Mouse (Mus musculus): ENCODE results near the gene Tgfbr1.

Tgfbr1 gene

DNA sequence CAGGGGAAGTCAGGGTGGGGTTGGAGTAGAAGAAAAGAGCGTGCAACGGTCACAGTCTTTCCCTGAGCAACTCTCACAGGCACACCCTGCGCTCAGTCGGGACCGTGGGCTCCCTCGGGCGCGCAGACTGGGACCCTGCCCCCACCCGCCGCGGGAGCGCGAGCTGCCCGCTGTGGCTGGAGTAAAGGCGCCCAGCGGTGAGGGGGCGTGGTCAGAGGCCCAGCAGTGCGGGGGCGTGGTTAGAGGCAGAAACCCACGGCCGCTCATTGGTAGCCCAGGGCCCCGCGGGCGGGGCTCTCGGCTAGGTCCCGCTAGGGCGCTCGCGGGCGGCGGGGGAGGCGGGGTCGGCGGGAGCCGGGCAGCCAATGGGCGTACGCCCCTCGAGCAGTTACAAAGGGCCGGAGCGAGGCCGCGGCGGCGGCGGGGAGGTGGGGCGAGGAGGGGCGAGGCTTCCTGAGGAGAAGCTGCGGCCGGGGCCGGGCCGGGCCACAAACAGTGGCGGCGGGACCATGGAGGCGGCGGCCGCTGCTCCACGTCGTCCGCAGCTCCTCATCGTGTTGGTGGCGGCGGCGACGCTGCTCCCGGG lies at the start of gene Tgfbr1:
Gene Tgfbr1 (plus strand): TSS at position 420 of the 586 bp plus-strand sequence.
- DNase-seq = peak; percentile 99

DNA sequence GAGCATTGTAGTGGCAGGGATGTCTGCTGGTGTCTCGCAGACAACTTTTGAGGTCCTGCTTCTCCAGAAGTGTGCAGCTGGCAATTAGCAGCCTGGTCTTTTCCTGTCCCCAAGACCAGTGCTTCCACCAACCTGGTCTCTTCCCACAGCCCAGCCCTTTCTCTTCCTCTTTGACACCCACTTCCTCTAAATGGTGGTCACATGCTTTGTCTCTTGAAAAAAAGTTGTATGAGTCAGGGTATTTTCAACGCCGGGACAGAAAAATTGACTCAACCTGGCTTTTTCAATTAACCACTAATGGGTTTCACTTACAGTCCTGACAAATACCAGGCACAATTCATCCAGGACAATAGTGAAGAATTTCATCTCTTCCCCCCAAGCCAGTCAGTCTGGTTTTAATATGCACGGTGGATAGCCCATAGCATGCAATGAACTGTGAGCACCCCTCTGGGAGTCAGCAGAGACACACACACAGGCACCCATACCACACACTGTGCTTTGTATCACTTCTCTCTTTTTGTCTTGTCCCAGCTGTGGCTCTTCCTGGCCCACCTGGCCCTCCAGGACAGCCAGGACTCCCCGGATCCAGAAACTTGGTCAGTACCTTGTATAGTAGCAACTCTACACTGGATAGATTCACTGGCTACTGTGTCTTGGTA lies 49.6 kb upstream of the Tgfbr1 start:
- no peak for DNase-seq

DNA sequence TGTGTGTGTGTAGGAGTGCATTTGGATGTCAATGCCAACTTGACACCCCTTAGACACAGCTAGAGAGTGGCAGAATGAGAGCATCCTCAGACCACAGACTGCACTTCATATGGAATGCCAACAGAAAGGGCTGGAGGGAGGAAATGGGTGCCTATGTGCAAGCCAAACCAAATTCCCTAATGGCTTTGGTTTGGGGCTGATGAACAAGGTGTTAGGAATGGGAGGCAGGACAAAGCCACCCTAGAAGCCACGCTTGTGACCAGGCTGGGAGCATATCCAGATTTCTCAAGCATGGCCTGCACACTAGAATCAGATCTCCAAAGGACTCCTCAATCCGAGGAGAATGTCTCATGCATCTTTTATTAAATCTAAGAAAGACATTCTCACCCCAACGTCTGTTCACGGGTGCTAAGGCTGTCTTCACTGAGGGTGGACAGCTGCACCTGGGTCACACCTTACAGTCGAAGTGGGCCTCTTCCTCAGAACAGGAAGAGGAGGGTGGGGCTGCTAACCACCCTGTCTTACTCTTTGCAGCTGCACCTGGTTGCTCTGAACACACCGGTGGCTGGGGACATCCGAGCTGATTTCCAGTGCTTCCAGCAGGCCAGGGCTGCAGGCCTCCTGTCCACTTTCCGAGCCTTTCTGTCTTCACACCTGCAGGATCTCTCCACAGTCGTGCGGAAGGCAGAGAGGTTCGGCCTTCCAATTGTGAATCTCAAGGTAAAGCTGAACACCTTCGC lies 43.0 kb upstream of the Tgfbr1 start:
- DNase-seq = no peak

- peak; percentile 42 for DNase-seq
Measured at GRCm38 (mm10) chr4:47310812-47311211, 42.2 kb upstream of the Tgfbr1 start.

- no peak for DNase-seq
Measured at GRCm38 (mm10) chr4:47311467-47311866, 41.6 kb upstream of the Tgfbr1 start.

- no peak for DNase-seq
Measured at GRCm38 (mm10) chr4:47311929-47312328, 41.1 kb upstream of the Tgfbr1 start.

GRCm38 (mm10) chr4:47312676-47313075 lies 40.3 kb upstream of the Tgfbr1 start:
- DNase-seq = no peak

DNA sequence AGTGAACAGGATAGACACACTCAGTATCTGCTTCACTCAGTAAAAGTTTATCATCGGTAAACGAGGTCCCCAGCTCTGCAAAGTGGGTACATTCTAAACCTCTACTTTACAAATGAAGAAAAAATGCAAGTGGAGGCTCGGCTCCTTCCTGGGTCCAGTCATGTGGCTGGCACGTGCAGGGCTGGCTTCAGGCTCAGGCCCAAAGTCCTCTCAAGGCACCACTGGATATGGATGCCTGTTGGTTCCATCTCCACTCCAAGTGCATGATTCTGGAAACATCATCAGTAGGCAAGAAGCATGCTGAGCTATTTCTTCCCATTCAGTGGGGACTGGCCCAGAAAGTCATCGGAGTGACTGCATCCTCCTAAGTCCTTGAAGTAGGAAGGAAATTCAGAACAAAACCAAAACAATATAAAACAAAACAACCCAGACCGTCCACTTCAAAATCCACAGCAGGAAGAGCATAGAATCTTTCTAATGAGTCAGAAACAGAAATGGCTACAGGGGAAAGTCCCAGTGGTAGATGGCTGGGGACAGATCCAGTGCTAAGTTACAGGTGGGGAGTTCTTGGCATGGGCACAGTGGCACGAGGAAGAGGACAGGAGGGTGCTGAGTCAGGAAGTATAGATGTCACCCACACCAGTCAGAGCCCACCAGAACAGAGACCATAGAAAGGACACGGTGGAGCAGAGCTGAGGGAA lies 39.2 kb upstream of the Tgfbr1 start:
- no peak for DNase-seq

- DNase-seq = no peak
Measured at GRCm38 (mm10) chr4:47315458-47315857, 37.6 kb upstream of the Tgfbr1 start.

DNA sequence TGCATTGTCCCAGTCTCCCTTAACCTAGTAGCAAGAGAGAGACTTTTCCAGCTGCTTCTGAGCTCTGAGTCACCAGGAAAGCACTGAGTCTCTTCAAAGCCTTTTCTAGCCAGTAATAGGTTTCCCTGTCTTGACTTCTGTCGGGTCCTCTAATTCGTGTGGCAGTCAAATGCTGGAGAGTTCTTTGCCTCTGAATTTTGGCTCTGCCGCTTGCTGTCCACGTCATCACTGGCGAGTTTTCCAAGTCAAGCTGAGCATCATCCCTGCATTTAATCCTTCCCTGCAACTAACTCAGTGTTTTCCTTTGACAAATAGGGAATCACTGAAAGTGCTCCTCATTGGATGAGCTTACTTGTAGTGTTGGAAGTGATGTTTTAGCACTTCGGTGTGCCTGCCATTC lies 36.6 kb upstream of the Tgfbr1 start:
- no peak for DNase-seq

DNA sequence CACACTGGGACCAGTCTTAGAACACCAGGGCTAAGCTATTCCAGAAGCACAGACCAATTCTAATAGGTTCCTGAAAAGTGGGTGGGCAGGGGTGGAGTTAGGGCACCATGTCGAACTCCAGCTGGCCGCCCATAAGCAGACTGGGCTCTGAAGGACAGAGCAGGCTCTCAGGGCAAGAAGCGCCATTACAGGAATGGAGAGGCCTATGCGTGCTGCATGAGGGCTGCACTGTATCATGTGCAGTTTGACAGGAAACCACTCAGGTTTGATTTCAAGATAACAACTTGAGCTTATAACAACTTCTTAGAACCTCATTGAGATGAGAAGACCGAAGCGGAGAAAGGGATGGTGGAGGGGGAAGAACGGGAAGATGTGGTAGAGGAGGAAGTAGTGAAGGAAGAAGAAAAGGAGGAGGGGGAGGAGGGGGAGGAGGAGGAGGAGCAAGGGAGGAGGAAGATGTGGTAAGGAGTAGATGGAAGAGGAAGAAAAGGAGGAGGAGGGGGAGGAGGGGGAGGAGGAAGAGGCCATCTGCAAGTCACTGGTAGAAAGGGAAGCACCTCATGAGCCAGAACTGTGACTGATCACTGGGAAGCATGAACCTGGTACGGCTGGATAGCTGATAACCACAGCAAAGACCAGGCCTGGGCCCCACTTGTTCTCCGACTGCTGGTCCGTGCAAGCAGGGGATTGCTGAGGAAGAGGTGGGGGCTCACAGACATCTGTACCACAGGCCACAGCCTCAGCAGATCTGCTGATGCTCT lies 33.3 kb upstream of the Tgfbr1 start:
- peak; percentile 16 for DNase-seq

- no peak for DNase-seq
Measured at GRCm38 (mm10) chr4:47322315-47322714, 30.7 kb upstream of the Tgfbr1 start.

GRCm38 (mm10) chr4:47324206-47324605 lies 28.8 kb upstream of the Tgfbr1 start:
- no peak for DNase-seq

- no peak for DNase-seq
Measured at GRCm38 (mm10) chr4:47327782-47328181, 25.2 kb upstream of the Tgfbr1 start.

DNA sequence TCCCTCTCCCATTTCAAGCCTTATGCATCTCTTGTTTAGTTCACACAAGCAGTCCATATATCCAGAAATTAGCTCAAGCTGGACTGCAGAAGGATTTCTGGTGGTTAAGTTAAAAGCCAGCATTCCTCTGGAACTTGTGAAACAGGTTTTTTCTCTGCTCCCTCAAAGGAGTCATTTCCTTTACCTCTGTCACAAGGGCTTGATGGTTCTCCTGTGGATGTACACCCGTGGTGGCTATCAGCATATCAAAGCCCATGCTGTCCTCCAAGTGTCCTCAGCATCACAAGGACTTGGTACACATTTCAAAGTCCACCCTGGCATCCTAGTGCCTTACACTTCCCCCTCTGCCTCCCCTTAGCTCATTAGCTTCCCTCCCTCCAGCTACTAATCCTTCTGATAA lies 23.7 kb upstream of the Tgfbr1 start:
- no peak for DNase-seq

- no peak for DNase-seq
Measured at GRCm38 (mm10) chr4:47330378-47331052, 22.5 kb upstream of the Tgfbr1 start.

- DNase-seq = no peak
Measured at GRCm38 (mm10) chr4:47332812-47333343, 20.1 kb upstream of the Tgfbr1 start.

GRCm38 (mm10) chr4:47333541-47333940 lies 19.5 kb upstream of the Tgfbr1 start:
- DNase-seq = no peak

DNA sequence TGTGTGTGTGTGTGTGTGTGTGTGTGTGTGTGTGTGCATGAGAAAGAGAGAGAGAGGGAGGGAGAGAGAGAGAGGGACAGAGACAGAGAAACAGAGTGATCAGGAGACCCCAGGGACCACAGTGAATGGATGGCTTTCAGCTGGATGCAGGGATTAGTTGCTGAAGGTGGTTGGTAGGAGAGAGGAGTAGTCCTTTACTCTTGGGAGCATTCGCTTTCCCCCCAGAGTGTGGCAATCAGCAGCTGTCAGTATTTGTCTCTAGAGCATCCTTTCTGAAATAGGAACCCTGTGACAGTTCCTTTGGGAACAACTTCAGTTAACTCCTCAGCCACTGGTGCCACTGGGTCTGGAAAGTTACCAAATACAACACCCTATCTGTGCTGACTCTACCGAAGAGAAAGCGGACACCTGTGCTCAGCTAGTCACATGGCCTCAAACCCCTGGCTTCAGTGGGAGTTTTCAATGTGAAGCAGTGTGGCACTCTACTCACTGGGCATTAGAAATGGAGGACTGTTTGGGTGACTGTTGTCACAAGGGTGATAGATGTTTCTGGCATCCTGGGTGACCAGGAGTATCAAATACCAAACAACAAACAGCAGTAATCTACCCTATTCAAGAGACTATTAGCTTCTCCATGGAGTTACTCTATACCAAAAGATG lies 16.0 kb upstream of the Tgfbr1 start:
- DNase-seq = no peak

- no peak for DNase-seq
Measured at GRCm38 (mm10) chr4:47342632-47343031, 10.4 kb upstream of the Tgfbr1 start.

GRCm38 (mm10) chr4:47347022-47347421 lies 6.0 kb upstream of the Tgfbr1 start:
- no peak for DNase-seq
